Mouse (Mus musculus) heart, postnatal 0 days (tissue): ENCODE measurements around the gene Exoc8. TPM values are rescaled to one million over a fixed set of nuclear protein-coding genes. Genes with fewer than 3 reads are reported as not detected.

ENCODE experiments used
- ATAC-seq: fragments of 200-750 bp; cut with Nextera tagmentation; 2 replicates; pipeline ENCODE4 v1.8.0; 2017; ENCODE audit warnings: low read depth, moderate number of reproducible peaks, moderate library complexity; ENCODE audit not compliant: insufficient read depth
- DNase-seq: peaks from one replicate; pipeline ENCODE4 v3.0.0-alpha.2; 2016; ENCODE audit warnings: low spot score
- H3K27ac ChIP-seq: fragments of 300-500 bp; sonication (generic); 2 replicates; pipeline ENCODE4 v1.5.1; 2014; ENCODE audit warnings: low read depth, mild to moderate bottlenecking
- H3K27me3 ChIP-seq: fragments of 300-500 bp; sonication (generic); 2 replicates; pipeline ENCODE4 v1.6.1; 2014; ENCODE audit warnings: low read length, mixed read lengths; ENCODE audit not compliant: control insufficient read depth, insufficient read depth
- H3K36me3 ChIP-seq: fragments of 300-500 bp; sonication (generic); replicated peaks from 2 replicates; pipeline ENCODE4 v1.6.1; 2014; ENCODE audit warnings: low read length, mixed read lengths; ENCODE audit not compliant: control insufficient read depth, insufficient read depth
- H3K4me1 ChIP-seq: fragments of 300-500 bp; sonication (generic); 2 replicates; pipeline ENCODE4 v1.6.1; 2014; ENCODE audit warnings: antibody characterized with exemption; ENCODE audit not compliant: control insufficient read depth, insufficient read depth
- H3K4me2 ChIP-seq: fragments of 300-500 bp; sonication (generic); 2 replicates; pipeline ENCODE4 v1.6.1; 2014; ENCODE audit warnings: low read depth, mild to moderate bottlenecking, low read length, moderate library complexity
- H3K4me3 ChIP-seq: fragments of 300-500 bp; sonication (generic); 2 replicates; pipeline ENCODE4 v1.5.1; 2014; ENCODE audit warnings: low read depth, low read length
- H3K9ac ChIP-seq: fragments of 300-500 bp; sonication (generic); replicated peaks from 2 replicates; pipeline ENCODE4 v1.6.1; 2014; ENCODE audit warnings: low read depth, low read length, mixed read lengths
- H3K9me3 ChIP-seq: fragments of 300-500 bp; sonication (generic); replicated peaks from 2 replicates; pipeline ENCODE4 v1.6.1; 2016; ENCODE audit warnings: low read length; ENCODE audit not compliant: control insufficient read depth
- CTCF ChIP-seq: IDR thresholded peaks from 2 replicates; pipeline ENCODE4 v1.5.1; 2016; ENCODE audit warnings: antibody characterized with exemption, control low read depth, low read depth
- EP300 ChIP-seq: IDR thresholded peaks from 2 replicates; pipeline ENCODE4 v1.6.1; 2016; ENCODE audit warnings: antibody characterized with exemption, low read depth
- WGBS: fragments of 180-500 bp; shearing (Covaris S2); extraction: QIAGEN DNeasy Blood & Tissue Kit; methylation state at CpG from one replicate; pipeline ENCODE4 v1.1.7; 2014; 5-methylcytosine and 5-hydroxymethylcytosine counted together
- polyA plus RNA-seq: library from polyadenylated mRNA; unstranded; fragments of >200 nt; fragmentation: Nextera tagmentation; extraction: Ambion mirVana; gene quantifications from 2 replicates; pipeline ENCODE4 v1.2.1, GENCODE M21; 2015
- total RNA-seq: library from RNA; depleted of rRNA; stranded (reverse); fragments of >200 nt; gene quantifications from 2 replicates; pipeline ENCODE4 v1.2.3, GENCODE M21; 2014; ENCODE audit warnings: low replicate concordance

Gene Exoc8
- total and polyA plus RNA-seq, 2 experiments from 2014 or later: 5.3 to 16.9 TPM

DNA sequence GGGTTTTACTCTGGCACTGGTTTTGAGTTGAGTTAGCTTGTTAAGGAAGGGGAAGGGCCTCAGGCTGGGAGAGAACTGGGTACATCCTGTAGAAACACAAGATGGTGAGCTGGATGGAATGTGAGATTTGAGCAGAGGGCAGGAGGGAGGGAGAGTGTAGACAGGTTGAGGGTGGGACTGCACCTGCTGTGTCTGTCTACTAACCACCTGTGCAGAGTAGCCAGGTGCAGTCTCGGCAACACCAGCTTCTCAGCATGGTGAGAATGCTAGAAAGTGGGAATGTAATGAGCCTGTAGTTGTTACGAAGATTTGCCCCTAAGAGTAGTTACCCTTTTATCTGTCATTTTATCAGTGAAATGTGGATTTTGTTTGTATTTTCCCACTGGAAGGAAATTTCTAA, 8.0 kb upstream of the Exoc8 start:
- DNase-seq (no peak), ATAC-seq (no peak)
- 85% methylated on average over 2 of the region's 2 CpGs for WGBS
- Histone ChIP-seq H3K4me1 (peaks cover 9% of the 10 kb centered on the region; the same call in 1 of the 2 replicates), H3K4me2 (no peak overlapping the region), H3K9ac (no peak overlapping the region), H3K4me3 (no peak overlapping the region), H3K9me3 (no peaks in the 10 kb centered on the region), H3K27ac (no peak overlapping the region), H3K36me3 (peaks cover 71% of the 10 kb centered on the region), H3K27me3 (no peaks in the 10 kb centered on the region)
- no peak for TF ChIP-seq EP300
- TF ChIP-seq CTCF: no peak

DNA sequence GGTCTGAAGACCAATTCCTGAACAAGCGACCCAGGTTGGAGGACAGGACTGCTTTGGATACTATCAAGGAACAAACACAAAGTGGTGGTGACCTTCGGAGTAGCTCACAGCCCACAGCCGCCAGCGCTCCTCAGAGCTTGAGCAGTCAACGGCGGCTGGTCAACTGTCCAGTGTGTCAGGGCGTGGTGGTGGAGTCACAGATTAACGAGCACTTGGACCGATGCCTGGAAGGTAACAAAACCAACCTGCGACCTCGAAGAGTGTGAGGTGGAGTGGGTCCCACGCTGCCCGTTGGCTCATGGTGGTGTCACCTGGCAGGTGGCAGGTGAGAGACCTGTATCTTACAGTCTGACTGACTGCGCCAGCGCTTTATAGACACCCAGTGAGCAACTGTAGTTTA, 5.7 kb upstream of the Exoc8 start:
- no peak for ATAC-seq

DNA sequence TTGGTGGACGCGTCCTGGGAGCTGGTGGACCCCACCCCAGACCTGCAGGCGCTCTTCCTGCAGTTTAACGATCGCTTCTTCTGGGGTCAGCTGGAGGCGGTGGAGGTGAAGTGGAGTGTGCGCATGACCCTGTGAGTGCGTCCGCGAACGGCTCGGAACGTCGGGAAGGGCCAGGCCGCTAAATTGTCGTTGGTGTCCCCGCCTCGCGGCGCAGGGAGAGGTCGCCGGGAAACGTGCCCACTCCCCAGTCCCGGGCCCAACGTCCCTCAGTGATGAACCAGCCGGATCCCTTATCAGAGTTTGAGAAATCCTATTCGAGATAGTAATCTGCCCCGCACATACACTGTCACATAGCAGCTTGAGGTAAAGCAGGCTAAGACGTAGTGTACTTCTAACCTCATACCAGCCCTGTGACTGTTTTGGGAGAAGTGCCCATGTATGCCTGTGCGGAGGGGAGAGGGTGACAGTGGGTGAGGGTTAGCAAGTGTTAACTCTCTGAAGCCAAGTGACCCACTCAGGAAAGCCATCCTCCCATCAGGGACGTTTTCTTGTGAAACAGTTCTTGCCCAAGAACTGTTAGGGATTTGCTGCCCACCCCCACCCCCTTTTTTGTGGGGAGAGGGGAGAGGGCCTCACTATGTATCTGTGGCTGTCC, 873 bp upstream of the Exoc8 start:
- Histone ChIP-seq H3K27me3 (no peaks in the 10 kb centered on the region), H3K9me3 (no peaks in the 10 kb centered on the region), H3K9ac (peak overlapping the region; percentile 79), H3K4me3 (peak overlapping the region; percentile 82), H3K4me2 (peak overlapping the region; percentile 96), H3K27ac (peak overlapping the region; percentile 84), H3K36me3 (peaks cover 55% of the 10 kb centered on the region), H3K4me1 (peaks cover 13% of the 10 kb centered on the region)
- TF ChIP-seq EP300 (no peak), CTCF (no peak)
- ATAC-seq (peak; percentile 3; the same call in 1 of the 2 replicates), DNase-seq (no peak)
- 2% methylated on average over 31 of the region's 31 CpGs for WGBS

More for the DNA sequence above, 5.7 kb upstream of the Exoc8 start:
- Histone ChIP-seq H3K9me3 (no peaks in the 10 kb centered on the region), H3K4me3 (no peak overlapping the region), H3K4me2 (no peak overlapping the region), H3K4me1 (peaks cover 6% of the 10 kb centered on the region), H3K9ac (no peak overlapping the region), H3K27me3 (no peaks in the 10 kb centered on the region), H3K27ac (no peak overlapping the region), H3K36me3 (peaks cover 77% of the 10 kb centered on the region)
- TF ChIP-seq CTCF (no peak), EP300 (no peak)
- 91% methylated on average over 15 of the region's 15 CpGs for WGBS
- no peak for DNase-seq

DNA sequence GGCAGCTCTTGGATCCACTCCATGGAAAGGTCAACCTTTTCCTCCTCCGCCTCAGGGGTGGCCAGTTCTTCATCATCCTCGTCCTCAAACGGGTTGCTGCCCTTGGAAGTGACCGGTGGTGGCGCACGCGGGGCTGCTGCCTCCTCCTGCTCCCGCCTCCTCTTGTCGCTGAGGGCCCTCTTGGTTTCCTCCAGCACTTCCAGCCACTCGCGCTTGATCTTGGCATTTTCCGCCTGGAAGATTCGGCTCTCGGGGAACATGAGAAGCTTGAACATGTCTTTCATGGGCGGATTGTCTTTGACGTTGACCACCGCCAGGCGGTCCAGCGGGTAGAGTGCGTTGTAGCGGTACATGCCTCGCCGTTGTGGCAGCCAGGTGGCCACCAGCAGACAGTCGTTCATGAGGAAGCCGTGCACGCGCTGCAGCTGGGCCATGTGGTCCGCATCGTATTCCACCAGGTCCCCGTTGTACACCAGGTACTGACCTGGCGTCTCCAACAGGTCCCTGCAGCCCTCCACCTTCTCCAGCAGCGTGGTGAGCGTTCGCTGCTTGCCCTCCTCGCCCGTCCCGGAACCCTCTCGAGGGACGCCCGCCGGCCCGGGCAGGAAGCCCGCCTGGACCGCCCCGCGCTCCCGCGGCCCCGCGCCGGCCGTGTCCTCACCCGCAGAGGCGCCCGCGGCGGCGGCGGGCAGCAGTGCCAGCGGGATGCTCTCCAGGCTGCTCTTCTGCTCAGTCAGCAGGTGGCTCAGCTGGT, 696 bp downstream of the Exoc8 start:
- no peaks in the 10 kb centered on the region for H3K27me3 ChIP-seq
- no peaks in the 10 kb centered on the region for H3K9me3 ChIP-seq
- peak overlapping the region; percentile 79 for H3K9ac ChIP-seq
- H3K36me3 ChIP-seq: peaks cover 41% of the 10 kb centered on the region
- ATAC-seq (peak; percentile 51), DNase-seq (peak; percentile 76)
- WGBS: under 1% methylated on average over 60 of the region's 60 CpGs
- peak overlapping the region; percentile 82 for H3K4me3 ChIP-seq
- peaks cover 13% of the 10 kb centered on the region for H3K4me1 ChIP-seq
- H3K4me2 ChIP-seq: peak overlapping the region; percentile 96
- H3K27ac ChIP-seq: peak overlapping the region; percentile 84
- TF ChIP-seq EP300 (no peak), CTCF (peak; percentile 54)

DNA sequence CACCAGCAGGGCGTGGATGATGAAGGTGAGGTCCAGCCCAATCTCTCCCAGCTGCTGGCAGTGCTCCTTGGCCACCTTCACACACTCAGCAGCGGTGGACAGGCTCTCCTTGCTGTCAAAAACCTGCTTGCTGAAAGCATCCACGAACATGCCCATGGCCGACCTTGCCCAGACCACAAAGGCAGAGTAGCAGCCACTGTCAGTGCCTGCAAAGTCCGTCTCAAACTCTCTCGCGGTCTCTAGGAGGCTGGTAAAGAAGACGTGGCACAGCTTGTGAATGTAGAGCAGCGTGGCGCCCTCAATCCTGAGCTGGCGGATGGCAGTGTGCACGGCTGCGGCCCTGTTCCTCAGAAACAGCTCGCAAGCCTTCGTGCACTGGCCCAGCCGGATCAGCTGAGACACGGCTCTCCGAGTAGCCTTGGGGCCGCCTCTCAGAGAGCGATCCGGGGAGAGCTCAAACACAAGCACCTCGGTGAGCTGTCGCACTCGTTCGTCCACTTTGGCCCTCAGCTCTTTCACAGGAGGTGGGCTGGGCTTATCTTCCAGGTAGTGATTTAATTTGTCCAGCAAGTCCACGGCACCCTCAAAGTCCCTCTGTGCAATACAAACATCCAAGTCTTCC, 1.4 kb downstream of the Exoc8 start:
- Histone ChIP-seq H3K9me3 (no peaks in the 10 kb centered on the region), H3K9ac (peak overlapping the region; percentile 79; the same call in 1 of the 2 replicates), H3K4me2 (peak overlapping the region; percentile 96), H3K36me3 (peaks cover 42% of the 10 kb centered on the region), H3K4me3 (peak overlapping the region; percentile 82), H3K27me3 (no peaks in the 10 kb centered on the region), H3K4me1 (peaks cover 13% of the 10 kb centered on the region), H3K27ac (no peak overlapping the region)
- WGBS: 79% methylated on average over 26 of the region's 26 CpGs
- no peak for DNase-seq
- ATAC-seq: no peak
- TF ChIP-seq EP300: no peak
- TF ChIP-seq CTCF: no peak
